Mouse (Mus musculus) hematopoietic stem cell, adult 5-6 weeks (primary cell): ENCODE data around the gene Shc2. TPM values are rescaled to one million over a fixed set of nuclear protein-coding genes. Genes with fewer than 3 reads are reported as not detected.

Source experiments
- ATAC-seq, 2 experiments: fragments of 125-278 bp in 1 of 2; replicated peaks in 1 of 2; 2 replicates each; pipeline ENCODE4 v1.8.0; 2016 to 2017; ENCODE audit warnings: inconsistent platforms in 2 of 2, mild to moderate bottlenecking in 2 of 2, moderate number of reproducible peaks in 2 of 2, low read depth in 1 of 2, moderate TSS enrichment in 1 of 2; ENCODE audit not compliant: low FRiP score in 2 of 2, poor library complexity in 2 of 2, severe bottlenecking in 2 of 2, insufficient read depth in 1 of 2, low TSS enrichment in 1 of 2
- total RNA-seq: library from RNA; stranded (forward); fragments of 172-1452, 232-1000 nt; gene quantifications from 2 replicates; pipeline ENCODE4 v1.2.3, GENCODE M21; 2017

Shc2 gene
- total RNA-seq, 1 experiment from 2014 or later = not detected

DNA sequence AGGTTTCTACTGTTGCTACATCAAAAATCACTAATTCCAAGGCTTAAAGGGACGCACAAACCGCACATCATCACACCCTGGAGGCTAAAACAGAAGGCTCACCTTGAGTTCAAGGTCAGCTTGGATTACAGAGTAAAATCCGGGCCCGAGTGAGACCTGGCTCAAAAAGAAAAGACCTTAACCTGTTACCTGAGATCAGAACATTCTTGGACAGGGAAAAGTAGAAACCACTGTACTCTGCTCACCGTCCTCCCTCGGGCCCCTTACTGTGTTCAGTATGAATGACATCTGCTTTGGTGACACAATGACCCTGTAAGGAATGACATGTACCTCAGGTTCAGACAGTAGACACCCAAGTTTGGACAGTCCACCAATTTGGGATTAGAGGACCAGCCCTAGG lies 62.9 kb downstream of the Shc2 start:
- ATAC-seq = no peak

DNA sequence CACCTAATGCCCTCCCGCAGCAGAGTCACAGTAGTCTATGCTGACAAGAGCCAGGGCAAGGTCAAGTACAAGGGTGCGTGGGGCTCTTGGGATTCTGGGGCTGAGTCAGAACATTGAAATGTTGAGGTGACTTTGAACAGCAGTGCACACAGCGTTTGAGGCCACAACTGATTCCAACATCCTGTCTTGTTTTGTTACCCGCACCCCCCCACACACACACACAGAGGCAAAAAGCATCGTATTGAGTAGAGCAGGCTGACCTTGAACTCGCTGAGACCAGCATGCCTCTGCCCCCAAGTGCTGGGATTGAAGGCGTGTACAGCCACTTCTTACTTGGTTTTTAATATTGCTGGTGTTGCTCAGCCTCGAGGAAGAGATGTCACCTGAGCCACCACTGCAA lies 63.4 kb downstream of the Shc2 start:
- no peak for ATAC-seq

DNA sequence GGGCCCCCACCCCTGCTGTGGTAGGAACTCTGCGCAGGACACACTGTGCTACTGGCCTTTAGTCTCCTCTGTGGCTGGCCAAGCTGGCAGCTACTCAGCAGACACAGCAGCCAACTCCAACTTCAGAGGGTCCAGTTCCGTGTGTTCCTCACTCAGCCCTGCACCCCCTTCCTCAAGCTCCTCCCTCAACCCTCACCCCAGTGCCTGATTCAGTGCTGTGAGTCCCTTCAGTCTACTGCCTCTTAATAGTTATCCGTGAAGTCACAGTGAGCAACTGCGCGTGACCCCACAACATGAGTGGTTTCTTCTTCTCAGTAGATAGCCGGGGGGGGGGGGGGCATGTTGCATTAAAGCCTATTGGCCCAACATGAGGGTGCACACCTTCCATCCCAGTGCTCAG lies 64.1 kb downstream of the Shc2 start:
- no peak for ATAC-seq

DNA sequence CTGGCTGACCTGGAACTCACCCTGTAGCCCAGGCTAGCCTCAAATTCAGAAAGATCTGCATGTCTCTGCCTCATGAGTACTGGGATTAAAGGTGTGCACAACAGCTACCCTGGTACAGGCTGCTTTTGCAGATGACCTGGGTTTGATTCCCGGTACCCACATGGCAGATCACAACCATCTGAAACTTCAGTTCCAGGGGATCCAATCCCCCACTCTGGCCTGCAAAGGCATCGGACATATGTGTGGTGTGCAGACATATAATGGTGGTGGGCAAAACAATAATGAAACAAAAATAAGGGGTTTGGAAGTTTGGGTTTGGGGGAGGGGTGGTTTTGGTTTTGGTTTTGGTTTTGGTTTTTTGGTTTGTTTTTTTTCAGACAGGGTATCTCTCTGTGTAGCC lies 66.4 kb downstream of the Shc2 start:
- no peak for ATAC-seq

DNA sequence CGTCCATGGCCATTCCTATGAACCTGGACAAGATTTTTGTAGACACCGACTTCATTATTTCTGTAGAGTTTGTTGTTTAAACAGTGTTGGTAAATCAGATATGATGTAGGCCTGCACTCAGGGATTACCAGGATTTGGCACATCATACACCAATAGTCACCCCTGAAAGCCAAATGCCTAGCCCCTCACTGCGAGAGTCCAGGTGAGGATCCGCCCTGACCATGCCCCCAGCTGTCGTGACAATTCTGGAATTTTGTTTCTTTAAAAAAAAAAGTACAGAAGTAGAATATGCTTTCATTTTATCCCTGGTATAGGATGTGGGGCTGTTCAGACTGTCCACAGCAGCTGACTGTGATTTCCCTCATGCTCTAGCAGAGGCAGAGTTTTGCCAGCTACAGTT lies 67.8 kb downstream of the Shc2 start:
- no peak for ATAC-seq

Other genes with a start within 250 kb of the Shc2 start
- gene Vmn2r83, start 169.2 kb downstream of the Shc2 start, total RNA-seq = not detected in 2 replicates
- gene Plpp2, start 104.1 kb downstream of the Shc2 start, total RNA-seq = 7.4 and 11.1 TPM in 2 replicates
- gene Mier2, start 82.7 kb downstream of the Shc2 start, total RNA-seq = 17.9 and 18.5 TPM in 2 replicates
- not detected in 2 replicates for gene Theg, start 50.6 kb downstream of the Shc2 start, total RNA-seq
- 0.10 TPM in 1 of 2 replicates, not detected in the other for gene C2cd4c, start 23.9 kb downstream of the Shc2 start, total RNA-seq
- gene Odf3l2, start 7.8 kb upstream of the Shc2 start, total RNA-seq = not detected in 2 replicates
- not detected in 2 replicates for gene Madcam1, start 26.6 kb upstream of the Shc2 start, total RNA-seq
- 0.50 and 7.2 TPM in 2 replicates for gene Tpgs1, start 31.5 kb upstream of the Shc2 start, total RNA-seq
- 64.2 and 65.0 TPM in 2 replicates for gene Cdc34, start 44.3 kb upstream of the Shc2 start, total RNA-seq
- 0.94 TPM in 1 of 2 replicates, not detected in the other for gene Gzmm, start 51.1 kb upstream of the Shc2 start, total RNA-seq
- 203 and 235 TPM in 2 replicates for gene Bsg, start 66.6 kb upstream of the Shc2 start, total RNA-seq
- gene Hcn2, start 78.7 kb upstream of the Shc2 start, total RNA-seq = 0.44 TPM in 1 of 2 replicates, not detected in the other
- gene Polrmt, start 108.7 kb upstream of the Shc2 start, total RNA-seq = 10.9 and 12.1 TPM in 2 replicates
- gene Fgf22, start 117.2 kb upstream of the Shc2 start, total RNA-seq = not detected in 2 replicates
- gene Rnf126, start 129.0 kb upstream of the Shc2 start, total RNA-seq = 16.1 and 21.7 TPM in 2 replicates
- 0.99 and 1.6 TPM in 2 replicates for gene Fstl3, start 139.4 kb upstream of the Shc2 start, total RNA-seq
- 10.0 and 18.4 TPM in 2 replicates for gene Prss57, start 153.0 kb upstream of the Shc2 start, total RNA-seq
- 8.8 and 12.4 TPM in 2 replicates for gene Palm, start 155.7 kb upstream of the Shc2 start, total RNA-seq
- 0.13 TPM in 1 of 2 replicates, not detected in the other for gene Misp, start 183.1 kb upstream of the Shc2 start, total RNA-seq
- gene Ptbp1, start 216.5 kb upstream of the Shc2 start, total RNA-seq = 165 and 178 TPM in 2 replicates
- 25.6 and 141 TPM in 2 replicates for gene Prtn3, start 236.6 kb upstream of the Shc2 start, total RNA-seq
- gene Plppr3, start 236.7 kb upstream of the Shc2 start, total RNA-seq = 67.8 and 93.7 TPM in 2 replicates
- gene Elane, start 248.3 kb upstream of the Shc2 start, total RNA-seq = 41.4 and 147 TPM in 2 replicates